Mouse (Mus musculus): Measurements from ENCODE around the gene Cenpf.

The Cenpf gene

GRCm38 (mm10) chr1:189630026-189630425 is 57.9 kb downstream of the Cenpf start:
- no peak for DNase-seq (ENCODE audit: low read depth, low spot score)

- DNase-seq (ENCODE audit: low read depth, low spot score): no peak
These were observed 59.7 kb downstream of the Cenpf start for GRCm38 (mm10) chr1:189627976-189628768.

GRCm38 (mm10) chr1:189624756-189625155 is 63.1 kb downstream of the Cenpf start:
- no peak for DNase-seq (ENCODE audit: low read depth, low spot score)

GRCm38 (mm10) chr1:189618970-189619740 is 68.7 kb downstream of the Cenpf start:
- DNase-seq (ENCODE audit: low read depth, low spot score): no peak

- DNase-seq (ENCODE audit: low read depth, low spot score): no peak
These were observed 70.5 kb downstream of the Cenpf start for GRCm38 (mm10) chr1:189617381-189617780.

GRCm38 (mm10) chr1:189615246-189615645 is 72.6 kb downstream of the Cenpf start:
- DNase-seq (ENCODE audit: low read depth, low spot score): no peak

GRCm38 (mm10) chr1:189613076-189613475 is 74.8 kb downstream of the Cenpf start:
- no peak for DNase-seq (ENCODE audit: low read depth, low spot score)

GRCm38 (mm10) chr1:189611775-189612174 is 76.1 kb downstream of the Cenpf start:
- no peak for DNase-seq (ENCODE audit: low read depth, low spot score)

- DNase-seq (ENCODE audit: low read depth, low spot score): no peak
These were observed 79.2 kb downstream of the Cenpf start for GRCm38 (mm10) chr1:189608640-189609039.

GRCm38 (mm10) chr1:189608039-189608438 is 79.8 kb downstream of the Cenpf start:
- DNase-seq (ENCODE audit: low read depth, low spot score): no peak

- DNase-seq (ENCODE audit: low read depth, low spot score): no peak
These were observed 82.2 kb downstream of the Cenpf start for GRCm38 (mm10) chr1:189605598-189606126.

- DNase-seq (ENCODE audit: low read depth, low spot score): no peak
These were observed 90.8 kb downstream of the Cenpf start for GRCm38 (mm10) chr1:189597096-189597495.

All from telencephalon, adult 2 months (tissue).